15 mouse cellular contexts compared by ENCODE assay signal in the genomic region with DNA sequence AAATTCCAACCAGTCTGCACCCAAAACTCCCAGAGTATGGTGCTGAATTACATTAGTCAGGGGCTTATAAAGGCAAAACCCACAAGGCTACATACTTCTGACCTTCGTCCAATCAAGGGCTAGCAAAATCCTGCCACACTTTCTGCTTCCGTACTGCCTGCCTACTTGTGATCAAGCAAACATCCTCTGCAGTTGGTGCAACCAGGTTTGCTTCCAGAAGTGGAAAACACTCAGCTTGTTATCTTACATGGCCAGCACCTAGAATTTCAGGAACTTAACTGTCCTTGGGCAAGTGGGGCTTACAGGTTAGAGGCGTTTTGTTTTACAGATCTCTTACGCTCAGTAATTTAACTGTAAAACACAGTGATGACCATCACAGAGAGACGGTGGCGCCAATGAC.
"Had no signal": no experiment of that assay in that cellular context is flagged by ENCODE, and none has a peak within 500 bp of the region (broad histone marks: within the 10 kb centered on the region; RNA-seq: fewer than 3 reads in every experiment).

No protein-coding gene starts in this region.

- H3K27me3 ChIP-seq: limb, embryonic 13.5 days; lung, embryonic 15.5 days; midbrain, embryonic 12.5 days; neural tube, embryonic 13.5 days had no signal

- H3K9me3 ChIP-seq: limb, embryonic 13.5 days; lung, embryonic 15.5 days; midbrain, embryonic 12.5 days; neural tube, embryonic 13.5 days had no signal

- H3K4me2 ChIP-seq: limb, embryonic 13.5 days; lung, embryonic 15.5 days; midbrain, embryonic 12.5 days; neural tube, embryonic 13.5 days had no signal

- DNase-seq: layer of hippocampus, adult 9-11 months; layer of hippocampus, postnatal 36 days; left cerebral cortex, postnatal 4 days; lung, postnatal 36 days; retina, postnatal 1 day; right cerebral cortex, postnatal 4 days; spleen, adult 18-20 months; thymus, adult 18-20 months; thymus, postnatal 14 days had no signal

- H3K9ac ChIP-seq: limb, embryonic 13.5 days; lung, embryonic 15.5 days; midbrain, embryonic 12.5 days; neural tube, embryonic 13.5 days had no signal

- H3K27ac ChIP-seq: kidney, postnatal 0 days; limb, embryonic 13.5 days; lung, embryonic 15.5 days; midbrain, embryonic 12.5 days; neural tube, embryonic 13.5 days had no signal

- H3K4me3 ChIP-seq: limb, embryonic 13.5 days; lung, embryonic 15.5 days; midbrain, embryonic 12.5 days; neural tube, embryonic 13.5 days had no signal

- H3K36me3 ChIP-seq: limb, embryonic 13.5 days; lung, embryonic 15.5 days; midbrain, embryonic 12.5 days; neural tube, embryonic 13.5 days had no signal

- ATAC-seq: midbrain, embryonic 16.5 days had no signal

- H3K4me1 ChIP-seq: lung, embryonic 15.5 days; midbrain, embryonic 12.5 days; neural tube, embryonic 13.5 days had no signal
